Mouse (Mus musculus) urinary bladder, postnatal 4 days (tissue): ENCODE measurements around the gene Pitpnc1.

Experiments used
- DNase-seq, 2 experiments: peaks; one replicate each; pipeline ENCODE4 v3.0.0; 2021 to 2022; ENCODE audit warnings: low spot score in 2 of 2

Gene Pitpnc1

DNA sequence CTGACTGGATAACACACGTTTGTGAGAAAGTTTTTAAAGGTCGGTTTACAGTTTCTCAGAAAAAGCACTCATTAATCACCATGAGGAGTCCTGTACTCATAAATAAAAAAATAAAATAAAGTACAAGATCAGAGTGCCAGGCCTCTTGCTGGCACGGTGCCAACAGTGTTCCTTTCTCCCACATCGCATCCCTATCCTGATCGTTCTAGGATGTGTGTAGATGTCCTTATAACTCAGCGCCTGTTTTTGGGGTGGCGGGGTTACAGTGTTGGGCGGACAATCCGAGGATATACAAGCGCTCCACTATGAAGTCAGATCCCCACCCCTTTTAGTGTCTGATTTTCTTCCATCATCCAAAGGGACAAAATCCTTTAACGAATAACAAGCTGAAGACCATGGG is 94.7 kb downstream of the Pitpnc1 start:
- no peak for DNase-seq

DNA sequence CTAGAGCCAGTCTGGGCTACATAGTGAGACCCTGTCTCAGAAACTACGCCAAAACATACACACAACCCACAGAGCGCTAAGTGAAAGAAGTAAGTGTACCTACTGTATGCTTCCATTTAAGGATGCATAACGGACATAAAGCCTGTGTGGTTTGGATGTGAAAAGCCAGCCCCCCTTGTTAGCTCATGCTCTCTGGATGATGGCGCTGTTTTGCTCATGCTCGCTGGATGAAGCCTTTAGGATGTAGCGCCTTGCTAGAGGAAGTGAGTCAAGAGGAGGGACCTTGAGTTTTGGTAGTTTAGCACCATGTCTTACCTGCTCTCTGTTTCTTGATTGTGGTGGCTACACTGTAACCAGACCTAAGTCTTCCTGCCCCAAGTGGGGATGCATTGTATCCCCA is 96.9 kb downstream of the Pitpnc1 start:
- no peak for DNase-seq

DNA sequence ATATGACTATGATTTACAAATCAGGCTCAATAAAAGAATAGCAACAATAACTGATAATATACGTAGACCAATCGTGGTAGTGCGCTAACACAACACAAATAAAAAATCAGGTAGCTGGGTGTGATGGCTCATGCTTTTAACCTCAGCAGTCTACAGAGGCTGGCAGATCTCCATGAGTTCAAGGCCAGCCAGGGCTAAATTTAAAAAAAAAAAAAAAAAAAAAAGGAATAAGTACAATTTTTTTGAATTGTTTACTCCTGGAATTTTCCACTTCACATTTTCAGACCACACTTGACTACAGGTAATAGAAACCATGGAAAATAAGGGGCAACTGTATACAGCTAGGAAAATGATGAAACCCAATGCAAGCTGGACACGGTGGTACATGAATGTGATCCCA is 97.3 kb downstream of the Pitpnc1 start:
- no peak for DNase-seq

DNA sequence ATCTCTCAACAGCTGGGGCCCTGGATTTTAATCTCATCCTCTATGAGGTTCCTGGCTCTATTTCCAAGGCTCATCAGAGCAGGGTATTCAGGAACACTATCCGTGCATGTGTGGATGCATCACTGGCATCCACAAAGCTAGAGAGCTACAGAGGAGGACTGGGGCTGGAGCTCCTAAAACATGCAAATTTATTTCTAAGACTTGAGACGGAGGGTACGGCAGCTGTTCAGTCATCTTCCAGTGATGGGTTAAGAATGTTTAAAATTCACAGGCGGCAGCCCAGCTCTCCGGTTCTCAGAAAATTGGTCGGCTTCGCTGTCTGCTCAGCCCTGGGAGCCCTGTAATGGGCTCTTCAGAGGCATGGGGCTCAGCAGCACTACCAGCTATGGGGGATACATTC is 97.8 kb downstream of the Pitpnc1 start:
- no peak for DNase-seq

DNA sequence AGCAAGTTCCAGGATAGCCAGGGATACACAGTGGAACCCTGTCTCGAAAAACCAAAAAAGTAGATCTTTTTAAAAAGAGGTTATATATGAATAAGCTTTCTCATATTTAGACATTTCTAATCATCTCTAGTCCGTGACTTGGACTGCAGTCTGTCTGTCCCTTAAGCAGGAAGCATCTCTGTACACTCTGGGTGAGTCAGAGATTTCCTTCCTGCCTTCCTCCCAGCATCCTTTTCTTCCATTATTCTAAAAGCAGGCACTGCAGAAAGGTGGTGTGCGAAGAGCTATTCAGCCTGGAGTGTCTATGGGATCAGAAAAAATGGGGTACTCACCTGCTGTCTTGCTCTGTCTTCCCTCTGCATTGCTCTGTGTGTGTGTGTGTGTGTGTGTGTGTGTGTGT is 100.0 kb downstream of the Pitpnc1 start:
- no peak for DNase-seq

DNA sequence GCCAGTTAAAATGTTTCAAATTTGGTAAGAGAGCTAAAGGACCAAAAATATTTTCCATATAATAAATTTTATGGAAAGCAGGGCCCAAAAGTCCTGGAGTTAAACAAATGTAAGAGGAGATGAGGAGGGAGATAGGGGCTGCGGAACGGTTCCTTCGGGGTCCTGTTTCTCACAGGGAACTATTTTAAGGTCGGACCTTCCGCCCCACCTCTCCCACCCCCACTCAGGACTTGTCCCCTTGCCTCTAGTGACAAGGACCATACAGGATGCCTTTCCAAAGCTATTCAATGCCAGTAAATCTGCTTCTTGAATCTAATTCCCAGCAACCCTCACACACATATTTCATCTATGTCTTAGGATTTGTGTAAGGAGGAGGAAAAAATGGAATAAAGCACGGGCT is 100.8 kb downstream of the Pitpnc1 start:
- no peak for DNase-seq

DNA sequence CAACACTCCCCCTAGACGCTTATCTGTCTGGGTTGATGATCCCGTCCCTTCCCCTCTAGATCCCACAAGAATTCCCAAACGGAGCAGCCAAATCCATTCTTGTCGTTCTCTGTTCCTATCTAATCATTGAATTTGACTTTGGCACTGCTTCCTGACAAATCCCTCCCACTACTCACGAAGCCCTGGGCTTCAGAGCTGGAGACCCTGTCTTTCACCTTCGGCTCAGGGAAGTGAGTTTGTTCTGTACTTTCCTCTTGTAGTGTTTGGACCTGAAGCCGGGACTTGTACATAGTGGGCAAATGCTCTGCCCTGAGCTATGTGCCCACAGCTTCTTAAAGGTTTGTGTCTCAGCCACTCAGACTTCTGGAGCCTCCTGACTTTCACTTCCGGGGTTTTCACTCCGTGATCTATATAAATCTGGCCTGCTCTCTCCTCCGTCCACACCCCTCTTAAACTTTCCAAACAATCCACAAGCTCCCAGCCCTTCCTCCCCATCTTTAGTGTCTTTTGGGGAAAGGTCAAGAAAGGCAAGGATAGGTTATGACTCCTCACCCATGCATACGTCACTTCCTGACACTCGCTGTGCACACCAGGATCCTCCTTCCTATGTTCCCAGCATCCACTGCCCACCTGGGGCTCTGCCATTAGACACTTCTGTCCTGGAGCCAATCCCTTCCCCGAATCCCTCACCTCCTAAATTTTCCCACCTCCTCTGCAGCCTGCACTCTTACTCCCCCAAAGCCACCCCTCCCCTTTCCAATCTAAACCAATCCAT is 104.4 kb downstream of the Pitpnc1 start:
- no peak for DNase-seq

DNA sequence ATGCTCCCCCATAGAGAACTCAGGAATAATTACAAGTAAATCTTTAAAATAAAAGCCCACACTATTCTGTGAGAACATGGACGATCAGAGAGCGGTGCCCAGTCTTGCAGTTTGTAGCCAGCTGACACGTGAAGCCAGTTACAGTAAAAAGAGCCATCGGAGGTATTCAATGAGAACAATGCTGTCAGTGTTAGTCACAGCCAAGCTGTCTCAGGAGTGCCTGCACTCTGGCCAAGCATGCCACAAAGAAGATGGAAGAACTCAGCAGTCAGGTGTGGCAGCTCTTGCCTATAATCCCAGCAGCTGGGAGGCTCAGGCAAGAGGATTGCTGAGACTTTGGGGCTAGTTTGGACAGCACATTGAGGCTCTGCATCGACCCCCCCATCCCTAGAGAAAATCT is 111.8 kb downstream of the Pitpnc1 start:
- no peak for DNase-seq

DNA sequence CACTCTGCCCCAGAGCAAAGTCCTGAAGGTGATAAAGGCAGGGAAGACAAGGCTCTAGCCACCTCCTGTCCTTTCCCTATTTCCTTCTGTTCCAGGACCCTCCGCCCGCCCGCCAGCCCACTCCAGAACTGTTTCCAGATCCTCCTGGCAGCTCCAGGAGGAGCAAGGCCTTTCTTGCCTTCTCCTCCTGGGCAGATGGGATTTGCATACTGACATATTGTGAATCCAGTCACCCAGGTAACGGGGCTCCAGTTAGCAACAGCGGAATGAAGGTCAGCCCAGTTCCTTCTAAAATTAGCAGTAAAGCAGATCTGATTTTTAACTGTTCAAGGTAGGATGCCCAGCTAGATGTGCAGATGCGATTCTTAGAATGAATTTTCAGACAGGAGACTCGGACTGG is 114.3 kb downstream of the Pitpnc1 start:
- no peak for DNase-seq

DNA sequence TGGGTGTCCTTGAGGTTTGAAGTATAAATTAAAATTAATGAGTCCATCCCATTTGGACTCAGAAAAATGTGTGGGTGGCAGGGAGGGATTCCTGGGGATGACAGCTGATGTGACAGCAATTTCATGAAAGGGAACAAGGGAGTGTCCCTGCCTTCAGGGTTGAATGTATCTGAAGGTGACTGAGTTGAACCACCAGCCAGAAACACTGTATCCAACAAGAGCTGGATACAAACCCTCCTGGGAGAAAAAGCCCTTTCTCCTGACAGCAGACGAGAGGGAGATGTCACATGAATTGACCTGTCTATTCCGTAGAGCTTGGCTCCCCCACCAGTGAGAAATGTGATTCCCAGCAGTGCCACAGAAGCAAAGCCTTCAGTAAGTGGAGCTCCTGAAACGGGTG is 115.0 kb downstream of the Pitpnc1 start:
- DNase-seq, result no peak

DNA sequence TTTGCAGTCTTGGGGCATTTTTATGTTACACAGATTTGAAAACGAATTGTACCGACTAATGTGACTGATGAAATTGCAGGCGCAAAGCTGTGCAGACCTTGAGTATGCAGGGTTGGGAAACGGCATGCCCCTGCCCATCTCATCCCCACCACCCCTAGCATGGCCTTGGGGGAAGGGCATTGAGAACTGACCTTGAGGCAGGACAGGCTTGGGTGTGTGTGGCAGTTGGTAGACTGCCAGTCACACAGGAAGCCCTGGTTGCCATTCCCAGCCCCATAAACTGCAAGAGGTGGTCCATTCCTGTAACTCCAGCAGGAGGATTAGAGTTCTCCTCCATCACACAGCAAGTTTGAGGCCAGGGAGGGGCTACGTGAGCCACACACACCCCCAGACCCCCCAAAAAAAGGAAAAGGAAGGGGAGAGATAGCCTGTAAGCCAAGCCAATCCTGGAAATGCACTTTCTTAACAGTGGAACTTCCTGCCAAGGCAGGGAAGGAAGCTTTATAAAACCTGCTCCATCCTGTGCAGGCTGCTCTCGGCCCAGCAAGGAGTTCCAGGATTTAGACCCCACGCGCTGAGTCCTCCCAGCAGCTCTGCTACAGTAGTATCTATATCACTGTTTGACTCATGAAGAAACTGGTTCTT is 115.9 kb downstream of the Pitpnc1 start:
- no peak for DNase-seq

DNA sequence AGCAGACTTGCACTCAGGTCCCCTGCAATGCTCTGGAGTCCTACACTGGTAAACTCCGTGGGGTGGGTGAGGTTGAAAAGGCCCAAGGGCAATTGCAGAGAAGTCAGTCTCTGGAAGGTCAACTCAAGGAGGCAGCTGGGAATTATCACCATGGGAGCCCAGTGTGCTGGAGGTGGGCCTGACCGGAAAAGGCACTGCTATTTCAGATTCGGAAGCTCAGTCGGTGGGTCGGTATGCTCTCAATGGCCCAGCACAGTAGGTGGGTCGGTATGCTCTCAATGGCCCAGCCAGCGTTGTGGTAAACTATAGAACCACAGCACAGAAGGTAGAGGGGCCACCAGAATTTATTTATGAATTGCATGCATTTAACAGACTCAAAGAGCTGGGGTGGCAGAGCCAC is 117.9 kb downstream of the Pitpnc1 start:
- DNase-seq, result no peak

DNA sequence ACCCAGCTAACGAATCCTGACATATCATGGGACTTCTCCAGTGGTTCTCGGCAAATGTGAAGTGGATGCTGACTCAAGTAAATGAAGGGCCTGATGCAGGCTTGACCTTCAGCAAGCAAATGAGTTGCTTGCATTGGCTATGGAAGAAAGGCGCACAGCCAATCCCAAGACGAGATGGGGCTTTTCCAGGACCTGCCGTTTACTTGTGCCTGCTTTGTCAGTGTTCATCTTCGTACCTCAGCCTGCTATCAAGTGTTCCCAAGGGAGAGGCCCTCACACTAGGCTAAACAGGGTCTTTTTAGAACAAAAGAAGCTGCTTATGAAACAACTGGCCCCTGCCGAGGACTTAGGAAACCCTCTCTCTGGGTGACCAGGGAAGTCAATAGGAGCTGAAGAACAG is 120.7 kb downstream of the Pitpnc1 start:
- no peak for DNase-seq

DNA sequence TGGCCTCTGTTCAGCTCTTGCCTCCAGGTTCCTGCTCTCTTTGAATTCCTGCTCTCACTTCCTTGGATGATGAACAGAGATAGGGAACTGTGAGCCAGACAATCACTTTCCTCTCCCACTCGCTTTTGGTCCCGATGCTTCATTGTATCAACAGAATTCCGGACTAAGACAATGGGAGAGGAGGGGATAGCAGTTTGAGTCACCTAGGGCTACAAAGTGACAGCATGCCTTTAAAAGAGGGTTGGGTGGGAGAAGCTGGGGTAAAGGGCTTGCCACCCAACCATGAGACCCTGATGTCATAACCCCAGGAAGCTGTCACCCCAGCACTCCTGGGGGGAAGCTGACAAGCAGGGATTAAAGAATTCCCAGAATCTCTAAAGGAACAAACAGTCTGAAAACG is 127.5 kb downstream of the Pitpnc1 start:
- DNase-seq, result no peak

DNA sequence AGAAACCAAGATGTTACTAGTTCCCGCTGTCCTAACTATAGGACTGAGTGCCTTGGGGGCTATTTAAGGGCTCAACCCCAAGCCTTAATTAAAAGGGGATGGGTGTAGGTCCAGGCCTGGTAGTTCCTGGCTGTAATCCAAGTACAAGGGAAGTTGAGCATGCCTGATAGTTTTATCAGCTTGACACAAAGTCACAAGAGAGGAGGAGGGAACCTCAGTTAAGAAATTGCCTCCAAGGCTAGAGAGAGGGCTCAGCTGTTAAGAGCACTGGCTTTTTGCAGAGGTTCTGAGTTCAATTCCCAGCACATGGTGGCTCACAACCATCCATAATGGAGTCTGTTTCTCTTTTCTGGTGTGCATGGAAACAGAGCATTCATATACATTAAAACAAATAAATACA is 128.1 kb downstream of the Pitpnc1 start:
- no peak for DNase-seq

DNA sequence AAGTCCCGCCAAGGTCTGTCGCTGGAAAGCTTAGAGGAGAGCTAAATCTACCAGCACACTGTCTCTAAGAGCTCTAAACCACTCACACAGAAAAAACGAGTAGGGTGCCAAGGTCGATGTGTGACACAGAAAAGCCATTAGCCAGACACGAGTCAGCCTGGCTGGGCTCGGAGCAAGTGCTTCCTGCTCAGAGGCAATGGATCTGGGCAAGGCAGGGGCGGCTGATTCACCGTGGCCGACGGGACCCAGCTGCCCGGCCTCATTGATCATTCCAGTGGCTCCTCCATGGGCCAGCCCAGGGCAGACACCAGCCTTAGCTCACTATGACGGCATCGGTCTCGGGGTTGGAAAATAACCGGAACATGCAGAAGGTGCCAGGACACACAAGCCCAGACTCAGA is 129.2 kb downstream of the Pitpnc1 start:
- no peak for DNase-seq

DNA sequence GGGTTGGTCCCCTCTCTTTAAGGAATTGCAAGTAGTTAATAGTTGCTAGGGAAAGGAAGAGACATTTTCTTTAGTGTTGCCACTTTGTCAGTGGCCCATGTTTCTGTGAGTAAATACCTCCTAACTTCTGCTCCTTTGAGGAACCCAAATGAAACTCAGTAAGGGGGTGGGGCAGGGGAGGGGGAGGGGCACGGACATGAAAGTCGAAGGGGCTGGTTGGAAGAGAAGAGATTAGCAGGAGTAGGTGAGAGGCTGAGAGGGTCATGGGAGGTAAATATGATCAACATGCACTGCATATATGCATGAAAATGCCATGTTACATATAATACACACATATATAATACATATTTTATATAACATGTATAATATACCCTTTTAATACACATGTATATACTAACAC is 129.7 kb downstream of the Pitpnc1 start:
- no peak for DNase-seq

DNA sequence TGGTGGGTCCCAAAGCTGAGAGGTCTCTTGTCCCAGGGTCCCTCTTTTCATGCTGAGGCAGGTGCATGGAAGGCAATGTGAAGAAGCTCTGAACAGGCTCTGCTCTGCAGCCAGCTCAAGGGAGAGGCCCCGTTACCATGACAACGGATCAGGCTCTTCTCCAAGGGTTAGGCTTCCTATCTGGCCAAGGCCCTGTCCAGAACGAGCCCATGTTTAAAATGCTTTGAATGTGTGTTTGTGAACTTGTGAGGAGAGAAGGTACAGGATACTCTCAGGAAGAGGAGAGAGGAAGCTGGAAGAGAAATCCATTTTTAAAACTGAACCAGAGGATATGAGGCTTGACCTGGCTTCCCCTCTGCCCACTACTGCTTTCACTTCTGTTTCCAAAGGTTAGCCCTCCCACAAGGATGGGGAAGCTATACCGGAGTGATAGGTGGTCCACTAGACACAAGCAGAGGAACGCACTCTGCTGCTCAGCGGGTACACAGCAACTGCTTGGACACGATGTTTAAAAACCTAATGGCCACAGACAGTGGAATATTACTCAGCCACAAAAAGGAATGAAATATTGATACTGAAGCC is 131.2 kb downstream of the Pitpnc1 start:
- no peak for DNase-seq

DNA sequence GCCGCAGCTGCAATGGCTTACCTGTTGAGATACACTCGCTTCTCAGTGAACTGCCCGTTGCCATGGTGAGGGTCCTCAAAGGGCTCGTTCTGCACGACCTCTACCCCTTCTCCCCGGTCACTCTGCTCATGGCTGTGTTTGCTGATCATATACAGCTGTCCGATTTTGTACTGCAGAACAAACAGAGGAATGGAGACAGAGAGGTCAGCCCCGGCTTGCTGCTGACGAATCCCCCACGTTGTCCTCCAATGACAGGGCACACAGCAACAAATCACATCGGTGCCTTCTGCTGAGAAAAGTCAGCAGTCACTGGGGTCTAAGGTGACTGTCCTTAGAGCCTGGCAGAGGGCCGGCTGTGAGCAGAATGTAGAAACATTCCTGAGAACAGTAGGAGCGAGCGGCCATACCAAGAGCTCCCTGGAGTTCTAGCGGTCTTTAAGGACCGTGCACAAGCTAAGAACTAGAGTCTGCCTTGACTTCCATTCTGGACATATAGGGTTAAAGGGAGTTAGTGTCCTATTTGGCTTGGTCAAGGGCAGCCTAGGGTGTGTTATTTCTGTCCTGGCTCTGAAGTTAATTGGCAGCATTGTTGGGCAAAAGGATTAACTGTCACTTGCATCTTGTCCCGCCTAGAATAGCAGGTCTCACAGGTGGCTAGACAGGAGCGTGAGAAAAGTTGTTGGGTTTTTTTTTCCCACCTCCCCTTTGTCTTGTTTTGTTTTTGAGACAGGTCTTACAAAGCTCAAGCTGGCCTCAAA is 132.9 kb downstream of the Pitpnc1 start:
- DNase-seq, result no peak

DNA sequence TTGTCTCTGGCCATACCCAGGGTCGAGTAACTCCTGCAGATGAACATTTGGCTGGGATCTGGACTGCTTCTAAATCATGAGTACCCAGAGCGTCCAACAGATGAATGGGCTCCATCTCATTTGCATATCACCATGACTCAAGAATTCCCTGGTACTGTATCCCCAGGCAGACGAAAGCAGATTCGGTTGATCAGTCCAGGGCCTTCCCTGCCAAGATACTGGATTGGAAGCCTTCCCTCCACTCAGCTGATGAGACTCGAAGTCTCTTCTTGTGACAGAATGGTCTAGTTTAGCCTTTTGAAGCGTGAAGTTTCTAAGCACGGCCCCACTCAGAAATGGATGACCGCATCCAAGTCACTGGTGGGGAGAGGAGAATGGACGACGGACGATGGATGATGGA is 134.7 kb downstream of the Pitpnc1 start:
- DNase-seq, result no peak

DNA sequence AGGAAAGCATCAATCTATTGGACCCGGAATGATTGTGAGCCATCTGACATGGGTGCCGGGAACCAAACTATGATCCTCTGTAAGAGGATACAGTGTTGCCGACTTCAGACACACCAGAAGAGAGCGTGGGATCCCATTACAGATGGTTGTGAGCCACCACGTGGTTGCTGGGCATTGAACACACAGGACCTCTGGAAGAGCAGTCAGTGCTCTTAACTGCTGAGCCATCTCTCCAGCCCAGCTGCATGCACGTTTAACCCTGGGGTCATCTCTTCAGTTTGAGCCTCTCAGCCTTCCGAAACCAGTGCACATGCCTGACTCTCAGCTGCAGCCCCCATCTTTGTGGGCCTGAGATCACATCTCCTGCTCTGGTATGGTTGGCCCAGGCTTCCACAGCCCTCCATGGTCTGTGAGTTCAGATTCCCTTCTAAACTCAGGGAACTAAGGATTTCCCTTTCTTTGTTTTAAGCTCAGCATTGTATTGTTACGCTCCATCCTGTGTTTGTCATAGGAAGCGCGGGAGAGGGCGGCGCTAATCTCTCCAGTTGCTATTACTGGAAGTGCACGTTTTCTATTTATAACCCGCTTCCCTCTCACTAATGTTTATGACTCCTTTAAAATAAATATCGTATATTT is 135.5 kb downstream of the Pitpnc1 start:
- DNase-seq, result no peak

DNA sequence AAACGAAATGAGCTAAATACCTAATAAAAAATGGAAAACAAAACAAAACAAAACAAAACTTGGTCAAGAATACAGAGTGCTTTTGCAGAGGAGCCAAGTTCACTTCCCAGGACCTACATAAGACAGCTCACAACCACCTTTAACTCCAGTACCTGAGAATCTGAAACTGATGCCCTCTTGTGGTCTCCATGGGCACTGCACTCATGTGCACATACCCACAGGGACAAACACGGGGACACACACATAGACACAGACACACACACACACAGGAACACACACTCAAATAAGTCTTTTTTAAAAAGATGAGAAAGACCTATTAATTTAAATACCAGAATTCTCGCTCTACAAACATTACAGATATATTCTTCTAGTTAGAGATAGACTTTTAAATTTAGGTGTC is 137.6 kb downstream of the Pitpnc1 start:
- no peak for DNase-seq
